Mouse (Mus musculus): ENCODE results near the gene Cryba4. TPM values are rescaled to one million over a fixed set of nuclear protein-coding genes. Genes with fewer than 3 reads are reported as not detected.

Cryba4 gene
- polyA plus RNA-seq, 1 experiment from 2014 or later: 20.1 TPM

GRCm38 (mm10) chr5:112212711-112213264, 39.5 kb downstream of the Cryba4 start:
- Histone ChIP-seq H3K4me2 (replicated peaks) (no peak overlapping the region), H3K4me1 (peaks cover 30% of the 10 kb centered on the region), H3K9ac (no peak overlapping the region), H3K4me3 (no peak overlapping the region), H3K36me3 (no peaks in the 10 kb centered on the region), H3K9me3 (no peaks in the 10 kb centered on the region), H3K27ac (no peak overlapping the region), H3K27me3 (0 out of 2 replicates have a peak, but pooled peaks cover 3% of the 10 kb centered on the region)
- no peak for ATAC-seq (ENCODE audit: insufficient number of reproducible peaks, insufficient read depth, low FRiP score, low TSS enrichment)
- 69% methylated on average over 6 of the region's 6 CpGs for WGBS

GRCm38 (mm10) chr5:112211911-112212310, 40.4 kb downstream of the Cryba4 start:
- H3K9ac ChIP-seq: no peak overlapping the region
- H3K27me3 ChIP-seq: no peaks in the 10 kb centered on the region
- ATAC-seq (ENCODE audit: insufficient number of reproducible peaks, insufficient read depth, low FRiP score, low TSS enrichment): no peak
- no peaks in the 10 kb centered on the region for H3K9me3 ChIP-seq
- no peak overlapping the region for H3K4me3 ChIP-seq
- H3K4me1 ChIP-seq: peaks cover 29% of the 10 kb centered on the region
- H3K27ac ChIP-seq: no peak overlapping the region
- no peak overlapping the region for H3K4me2 ChIP-seq (replicated peaks)
- H3K36me3 ChIP-seq: no peaks in the 10 kb centered on the region
- WGBS: 90% methylated on average over 7 of the region's 7 CpGs

- WGBS: 29% methylated on average over 8 of the region's 8 CpGs
- ATAC-seq (ENCODE audit: insufficient number of reproducible peaks, insufficient read depth, low FRiP score, low TSS enrichment): no peak
- peaks cover 29% of the 10 kb centered on the region for H3K4me1 ChIP-seq
These were observed 42.2 kb downstream of the Cryba4 start for GRCm38 (mm10) chr5:112210104-112210503.

GRCm38 (mm10) chr5:112208321-112208720, 44.0 kb downstream of the Cryba4 start:
- Histone ChIP-seq H3K4me2 (replicated peaks) (no peak overlapping the region), H3K9ac (no peak overlapping the region), H3K27me3 (no peaks in the 10 kb centered on the region), H3K9me3 (no peaks in the 10 kb centered on the region), H3K36me3 (no peaks in the 10 kb centered on the region), H3K4me1 (peaks cover 15% of the 10 kb centered on the region), H3K27ac (no peak overlapping the region), H3K4me3 (no peak overlapping the region)
- ATAC-seq (ENCODE audit: insufficient number of reproducible peaks, insufficient read depth, low FRiP score, low TSS enrichment): no peak
- WGBS: 21% methylated on average over 4 of the region's 4 CpGs

More at GRCm38 (mm10) chr5:112210104-112210503, 42.2 kb downstream of the Cryba4 start:
- Histone ChIP-seq H3K4me3 (no peak overlapping the region), H3K4me2 (replicated peaks) (no peak overlapping the region), H3K27ac (no peak overlapping the region), H3K9ac (no peak overlapping the region), H3K9me3 (no peaks in the 10 kb centered on the region), H3K27me3 (no peaks in the 10 kb centered on the region), H3K36me3 (no peaks in the 10 kb centered on the region)

GRCm38 (mm10) chr5:112206543-112207255, 45.6 kb downstream of the Cryba4 start:
- Histone ChIP-seq H3K4me2 (replicated peaks) (peak overlapping the region; percentile 36), H3K9me3 (no peaks in the 10 kb centered on the region), H3K27ac (0 out of 2 replicates have a peak overlapping the region, but pooled peaks have one; percentile 23), H3K4me3 (no peak overlapping the region), H3K4me1 (peaks cover 15% of the 10 kb centered on the region), H3K36me3 (no peaks in the 10 kb centered on the region), H3K27me3 (no peaks in the 10 kb centered on the region), H3K9ac (no peak overlapping the region; the same call in 1 of the 2 replicates)
- peak; percentile 29; the same call in 1 of the 2 replicates for ATAC-seq (ENCODE audit: insufficient number of reproducible peaks, insufficient read depth, low FRiP score, low TSS enrichment)
- 16% methylated on average over 16 of the region's 16 CpGs for WGBS

- WGBS: 87% methylated on average over 6 of the region's 6 CpGs
- ATAC-seq (ENCODE audit: insufficient number of reproducible peaks, insufficient read depth, low FRiP score, low TSS enrichment): no peak
- H3K4me3 ChIP-seq: no peak overlapping the region
- no peaks in the 10 kb centered on the region for H3K27me3 ChIP-seq
- H3K9ac ChIP-seq: no peak overlapping the region
- no peak overlapping the region for H3K4me2 ChIP-seq (replicated peaks)
- H3K4me1 ChIP-seq: 0 out of 2 replicates have a peak, but pooled peaks cover 7% of the 10 kb centered on the region
- H3K36me3 ChIP-seq: no peaks in the 10 kb centered on the region
- no peaks in the 10 kb centered on the region for H3K9me3 ChIP-seq
- no peak overlapping the region for H3K27ac ChIP-seq
These were observed 52.7 kb downstream of the Cryba4 start for GRCm38 (mm10) chr5:112199656-112200055.

Other genes with a start within 250 kb of the Cryba4 start
- 46.2 and 95.4 TPM in 2 replicates for gene Crybb1, start 3.3 kb upstream of the Cryba4 start, polyA plus RNA-seq (2016; fragmentation: Nextera tagmentation; extraction: Ambion mirVana)
- 33.9 and 36.4 TPM in 2 replicates for gene Tpst2, start 24.2 kb upstream of the Cryba4 start, polyA plus RNA-seq (2016; fragmentation: Nextera tagmentation; extraction: Ambion mirVana)
- gene Tfip11, start 73.8 kb upstream of the Cryba4 start, polyA plus RNA-seq (2016; fragmentation: Nextera tagmentation; extraction: Ambion mirVana): 37.7 and 41.3 TPM in 2 replicates
- 54.2 and 57.1 TPM in 2 replicates for gene Srrd, start 90.5 kb upstream of the Cryba4 start, polyA plus RNA-seq (2016; fragmentation: Nextera tagmentation; extraction: Ambion mirVana)
- 40.0 and 44.0 TPM in 2 replicates for gene Hps4, start 90.6 kb upstream of the Cryba4 start, polyA plus RNA-seq (2016; fragmentation: Nextera tagmentation; extraction: Ambion mirVana)
- gene Gm6583, start 103.5 kb upstream of the Cryba4 start, polyA plus RNA-seq (2016; fragmentation: Nextera tagmentation; extraction: Ambion mirVana): 0.41 and 0.67 TPM in 2 replicates
- 32.7 and 33.7 TPM in 2 replicates for gene Asphd2, start 142.3 kb upstream of the Cryba4 start, polyA plus RNA-seq (2016; fragmentation: Nextera tagmentation; extraction: Ambion mirVana)
- not detected in 2 replicates for gene Gm6588, start 196.9 kb upstream of the Cryba4 start, polyA plus RNA-seq (2016; fragmentation: Nextera tagmentation; extraction: Ambion mirVana)

All from embryonic facial prominence, embryonic 12.5 days (tissue).